Mouse (Mus musculus) forelimb bud, embryonic 11.5 days (tissue): Measurements from ENCODE around the gene Prpf8.

ENCODE experiments used
- DNase-seq: peaks from one replicate; pipeline ENCODE4 v3.0.0-alpha.2; 2012; ENCODE audit warnings: low read depth, low spot score

Prpf8 gene

GRCm38 (mm10) chr11:75558101-75558500 lies 71.5 kb downstream of the Prpf8 start:
- no peak for DNase-seq
